In genomic region chr17:31873973-31874372, GRCm38 (mm10) we compare ENCODE assay signal across 9 mouse cellular contexts. TPM values are rescaled to one million over a fixed set of nuclear protein-coding genes. Genes with fewer than 3 reads are reported as not detected.
DNase-seq lines count a peak whose midpoint lies in the region; ATAC-seq and TF ChIP-seq lines count a peak whose summit lies in the region.
"Had no signal": no experiment of that assay in that cellular context is flagged by ENCODE, and none has a peak within 500 bp of the region (broad histone marks: within the 10 kb centered on the region; RNA-seq: fewer than 3 reads in every experiment).

No protein-coding gene starts in this region.

- in situ Hi-C loops in Patski (cut with MboI; ENCODE audit: low pct_unique_long_range_greater_than_20kb), result no loop called here

- H3K27me3 ChIP-seq in kidney, embryonic 15.5 days, result no peaks in the 10 kb centered on the region
- no peaks in the 10 kb centered on the region for H3K27me3 ChIP-seq in Patski
- H3K27me3 ChIP-seq in heart, embryonic 16.5 days (ENCODE audit: control insufficient read depth, insufficient read depth, low read length), result no peaks in the 10 kb centered on the region
- H3K27me3 ChIP-seq: limb, embryonic 13.5 days had no signal

- no peak overlapping the region for H3K27ac ChIP-seq in kidney, embryonic 15.5 days
- 0 out of 2 replicates have a peak overlapping the region, but pooled peaks have one; percentile 51 for H3K27ac ChIP-seq in heart, embryonic 16.5 days (ENCODE audit: low read length)
- H3K27ac ChIP-seq: limb, embryonic 13.5 days had no signal

- no peak overlapping the region for H3K9ac ChIP-seq in kidney, embryonic 15.5 days
- no peak overlapping the region for H3K9ac ChIP-seq in heart, embryonic 16.5 days (ENCODE audit: low read length)

- ATAC-seq in kidney, embryonic 15.5 days (replicated peaks; ENCODE audit: low FRiP score), result no peak
- peak; percentile 78 for ATAC-seq in Patski
- ATAC-seq in heart, embryonic 16.5 days (replicated peaks; ENCODE audit: extremely low read depth, insufficient read depth, low FRiP score), result no peak

- POLR2A ChIA-PET in Patski (lab: Charles Lee), result no interaction called here

- CTCF ChIA-PET in Patski (lab: Charles Lee), result interaction anchor here (1.3 kb wide), 1 partner anchor 12 kb away, joined by 4 read pairs; no protein-coding TSS in a partner anchor

- no peak overlapping the region for H3K4me3 ChIP-seq in kidney, embryonic 15.5 days (replicated peaks)
- H3K4me3 ChIP-seq in heart, embryonic 16.5 days (ENCODE audit: low read length), result no peak overlapping the region
- H3K4me3 ChIP-seq: limb, embryonic 13.5 days had no signal

- TF ChIP-seq CTCF in Patski (IDR thresholded peaks at IDR 0.05), result no peak

- WGBS in kidney, embryonic 15.5 days, result 51% methylated on average over 8 of the region's 8 CpGs
- 62% methylated on average over 8 of the region's 8 CpGs for WGBS in heart, embryonic 16.5 days

- H3K4me1 ChIP-seq in kidney, embryonic 15.5 days, result peaks cover 50% of the 10 kb centered on the region
- peaks cover 15% of the 10 kb centered on the region for H3K4me1 ChIP-seq in heart, embryonic 16.5 days (ENCODE audit: control insufficient read depth, insufficient read depth, low read length)

- no peaks in the 10 kb centered on the region for H3K9me3 ChIP-seq in kidney, embryonic 15.5 days (replicated peaks)
- H3K9me3 ChIP-seq in heart, embryonic 16.5 days (replicated peaks; ENCODE audit: control insufficient read depth, low read length), result no peaks in the 10 kb centered on the region
- H3K9me3 ChIP-seq: limb, embryonic 13.5 days had no signal

- no peaks in the 10 kb centered on the region for H3K36me3 ChIP-seq in kidney, embryonic 15.5 days
- no peaks in the 10 kb centered on the region for H3K36me3 ChIP-seq in heart, embryonic 16.5 days (ENCODE audit: control insufficient read depth, insufficient read depth)
- H3K36me3 ChIP-seq: limb, embryonic 13.5 days had no signal

- peak; percentile 58 for DNase-seq in kidney, adult 11 months
- DNase-seq in Patski (ENCODE audit: low read depth, low spot score), result no peak
- DNase-seq in lung, postnatal 25 days (ENCODE audit: low spot score), result peak; percentile 71
- DNase-seq in neural tube, embryonic 10.5 days (ENCODE audit: extremely low spot score, low spot score), result no peak
- no peak for DNase-seq in thymus, postnatal 10 days (ENCODE audit: low spot score in 2 of 2)
- no peak for DNase-seq in left cerebral cortex, adult 9 months (ENCODE audit: low spot score in 2 of 2)

- no peak overlapping the region for H3K4me2 ChIP-seq in kidney, embryonic 15.5 days
- H3K4me2 ChIP-seq in heart, embryonic 16.5 days (ENCODE audit: low read depth, low read length), result no peak overlapping the region
- H3K4me2 ChIP-seq: limb, embryonic 13.5 days had no signal

RNA-seq across cellular contexts. Expression of gene Sik1, which starts 18.4 kb away (rescaled TPM):
- polyA plus RNA-seq in kidney, embryonic 15.5 days (2015; fragmentation: Nextera tagmentation; extraction: Ambion mirVana), result 17.5 and 18.5 TPM in 2 replicates
- 37.1 TPM for polyA plus RNA-seq in Patski (2021)
- polyA plus RNA-seq in heart, embryonic 16.5 days (2015; fragmentation: Nextera tagmentation; extraction: Ambion mirVana), result 13.0 and 18.6 TPM in 2 replicates

Comparison
In these comparisons a context has a peak if more than half of its experiments do, and no peak if none do; other contexts are left out.
1. DNase-seq: peak in kidney, adult 11 months (single experiment) and lung, postnatal 25 days (single experiment); none in Patski (single experiment), neural tube, embryonic 10.5 days (single experiment), thymus, postnatal 10 days (0 of 2) and left cerebral cortex, adult 9 months (0 of 2).